Mouse (Mus musculus) hindbrain, embryonic 12.5 days (tissue): Measurements from ENCODE around the gene Cnn1. TPM values are rescaled to one million over a fixed set of nuclear protein-coding genes. Genes with fewer than 3 reads are reported as not detected.
A peak's percentile ranks its signal among the peaks of the same experiment; 100 is the strongest.

Experiments
- ATAC-seq: fragments of 200-750 bp; cut with Nextera tagmentation; 2 replicates; pipeline ENCODE4 v1.8.0; 2017; ENCODE audit warnings: moderate TSS enrichment; ENCODE audit not compliant: low FRiP score
- H3K27ac ChIP-seq: fragments of 300-500 bp; sonication (generic); 2 replicates; pipeline ENCODE4 v1.5.1; 2016; ENCODE audit warnings: mild to moderate bottlenecking
- H3K27me3 ChIP-seq: fragments of 300-500 bp; sonication (generic); 2 replicates; pipeline ENCODE4 v1.6.1; 2016; ENCODE audit warnings: mild to moderate bottlenecking
- H3K36me3 ChIP-seq: fragments of 300-500 bp; sonication (generic); 2 replicates; pipeline ENCODE4 v1.6.1; 2016; ENCODE audit warnings: mild to moderate bottlenecking
- H3K4me1 ChIP-seq: fragments of 300-500 bp; sonication (generic); 2 replicates; pipeline ENCODE4 v1.6.1; 2016
- H3K4me2 ChIP-seq: fragments of 300-500 bp; sonication (generic); replicated peaks from 2 replicates; pipeline ENCODE4 v1.6.1; 2016; ENCODE audit warnings: mild to moderate bottlenecking
- H3K4me3 ChIP-seq: fragments of 300-500 bp; sonication (generic); 2 replicates; pipeline ENCODE4 v1.5.1; 2016; ENCODE audit warnings: mild to moderate bottlenecking
- H3K9ac ChIP-seq: fragments of 300-500 bp; sonication (generic); 2 replicates; pipeline ENCODE4 v1.6.1; 2016; ENCODE audit warnings: mild to moderate bottlenecking, moderate library complexity
- H3K9me3 ChIP-seq: fragments of 300-500 bp; sonication (generic); replicated peaks from 2 replicates; pipeline ENCODE4 v1.6.1; 2016; ENCODE audit warnings: mild to moderate bottlenecking
- WGBS: fragments of 180-500 bp; shearing (Covaris S2); methylation state at CpG from one replicate; pipeline ENCODE4 v1.1.7; 2016; 5-methylcytosine and 5-hydroxymethylcytosine counted together
- polyA plus RNA-seq: library from polyadenylated mRNA; unstranded; fragments of >200 nt; fragmentation: Nextera tagmentation; extraction: Ambion mirVana; gene quantifications from 2 replicates; pipeline ENCODE4 v1.2.1, GENCODE M21; 2016

Gene Cnn1
- polyA plus RNA-seq = 1.9 and 3.1 TPM in 2 replicates

- Histone ChIP-seq H3K36me3 (no peaks in the 10 kb centered on the region), H3K9me3 (no peaks in the 10 kb centered on the region), H3K9ac (no peak within 1 kb of the TSS), H3K27me3 (peaks cover 50% of the 10 kb centered on the region), H3K27ac (no peak within 1 kb of the TSS), H3K4me1 (peaks cover 6% of the 10 kb centered on the region), H3K4me3 (no peak within 1 kb of the TSS), H3K4me2 (no peak within 1 kb of the TSS)
- no peak for ATAC-seq
- WGBS = 9% methylated on average over 14 of the region's 14 CpGs
Measured at GRCm38 (mm10) chr9:22098993-22099696, at the start of gene Cnn1. TSS of gene Cnn1 (plus strand) at chr9:22099216.

DNA sequence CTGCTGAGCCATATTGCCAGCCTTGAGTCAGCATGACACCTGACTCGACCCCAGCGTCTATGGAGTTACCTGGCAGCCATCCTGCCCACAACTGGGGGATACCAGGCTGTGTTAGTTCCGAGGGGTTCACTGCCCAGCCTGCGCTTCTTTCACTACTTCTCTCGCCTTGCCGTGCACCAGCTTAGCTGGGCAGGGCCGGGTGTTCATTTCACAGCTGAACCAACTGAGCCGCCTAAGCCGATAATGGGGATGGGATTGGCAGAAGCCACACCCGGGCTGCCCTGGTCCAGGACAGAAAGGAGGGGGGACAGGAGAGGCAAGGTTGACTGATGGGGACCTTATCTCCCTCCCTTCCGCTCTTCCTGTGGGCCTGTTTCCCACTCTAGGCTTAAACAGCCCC lies 49.7 kb upstream of the Cnn1 start:
- peak overlapping the region; percentile 69 for H3K4me2 ChIP-seq
- no peaks in the 10 kb centered on the region for H3K9me3 ChIP-seq
- peak overlapping the region; percentile 94 for H3K27ac ChIP-seq
- no peaks in the 10 kb centered on the region for H3K36me3 ChIP-seq
- 62% methylated on average over 11 of the region's 11 CpGs for WGBS
- peaks cover 37% of the 10 kb centered on the region for H3K27me3 ChIP-seq
- peaks cover 36% of the 10 kb centered on the region for H3K4me1 ChIP-seq
- ATAC-seq = no peak
- H3K4me3 ChIP-seq = peak overlapping the region; percentile 89
- peak overlapping the region; percentile 97 for H3K9ac ChIP-seq

GRCm38 (mm10) chr9:22049721-22050270 lies 49.2 kb upstream of the Cnn1 start:
- Histone ChIP-seq H3K4me2 (peak overlapping the region; percentile 69), H3K36me3 (no peaks in the 10 kb centered on the region), H3K27me3 (peaks cover 37% of the 10 kb centered on the region), H3K4me1 (peaks cover 41% of the 10 kb centered on the region), H3K9me3 (no peaks in the 10 kb centered on the region), H3K27ac (peak overlapping the region; percentile 94), H3K4me3 (peak overlapping the region; percentile 89), H3K9ac (peak overlapping the region; percentile 97)
- 27% methylated on average over 4 of the region's 4 CpGs for WGBS
- ATAC-seq = 0 out of 2 replicates have a peak, but pooled peaks have one; percentile 2

DNA sequence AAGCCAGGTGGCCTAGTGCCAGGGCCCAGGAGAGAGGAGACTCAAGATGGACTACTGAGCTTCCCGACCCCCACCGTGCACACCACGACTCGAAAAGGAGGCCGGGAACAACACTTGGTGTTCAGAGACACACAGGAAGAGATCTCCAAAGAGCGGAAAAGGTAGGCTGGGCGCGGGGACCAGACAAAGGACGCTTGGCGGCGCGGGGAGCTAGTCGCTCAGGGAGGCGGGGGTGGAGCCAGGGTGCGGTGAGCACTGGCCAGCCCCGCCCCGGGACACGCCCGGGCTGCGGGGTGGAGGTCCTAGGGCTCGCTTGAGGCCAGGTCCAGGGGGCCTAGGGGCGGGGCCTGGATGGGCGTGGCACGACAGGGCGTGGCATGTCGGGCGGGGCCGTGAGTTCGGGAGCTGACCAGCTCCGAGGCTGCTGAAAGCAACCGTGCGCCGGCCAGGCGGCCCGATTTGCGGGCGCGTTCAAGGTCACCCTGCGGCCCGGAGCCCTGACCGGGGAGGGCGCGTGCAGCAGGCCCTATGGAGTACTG lies 48.6 kb upstream of the Cnn1 start:
- WGBS = under 1% methylated on average over 43 of the region's 43 CpGs
- no peaks in the 10 kb centered on the region for H3K9me3 ChIP-seq

DNA sequence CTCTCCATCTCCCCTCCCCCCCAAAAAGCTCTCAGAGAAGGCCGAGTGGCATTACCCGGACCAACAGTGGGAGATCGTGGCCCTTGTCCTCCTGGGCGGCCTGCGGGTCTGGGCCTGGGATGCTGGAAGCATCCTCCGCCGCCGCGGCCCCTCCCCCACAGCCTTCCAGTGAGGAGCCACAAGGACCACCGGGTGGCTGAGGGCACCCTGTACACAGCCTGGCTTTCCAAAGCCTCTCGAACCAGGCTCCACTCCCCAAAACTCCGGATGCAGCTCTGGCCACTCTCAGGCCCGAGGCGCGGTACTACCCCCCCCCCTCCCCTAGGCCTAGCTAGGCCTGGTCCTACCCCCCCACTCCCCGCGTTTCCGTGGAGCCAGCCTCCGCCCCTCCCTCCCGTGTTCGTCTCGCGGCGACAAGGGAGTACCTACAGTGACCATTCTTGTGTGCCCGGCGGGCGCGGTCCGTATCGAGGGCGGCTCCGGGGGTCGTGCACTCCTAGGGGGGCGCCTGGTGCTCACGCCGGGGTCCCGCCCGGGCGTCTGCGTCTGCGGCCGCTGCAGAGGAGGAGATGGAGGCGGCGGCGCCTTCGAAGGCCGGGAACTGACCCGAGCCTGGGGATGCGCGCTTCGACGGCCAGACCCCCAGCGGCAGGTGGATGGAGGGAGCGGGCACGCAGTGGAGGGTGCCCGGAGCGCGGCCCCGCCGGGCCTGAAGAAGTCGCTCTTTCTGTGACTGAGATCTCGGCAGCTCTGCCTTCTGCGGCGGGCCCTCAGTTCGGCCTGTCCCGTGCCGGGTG lies 47.7 kb upstream of the Cnn1 start:
- 0 out of 2 replicates have a peak, but pooled peaks cover under 1% of the 10 kb centered on the region for H3K36me3 ChIP-seq
- peak overlapping the region; percentile 69 for H3K4me2 ChIP-seq
- peak; percentile 44 for ATAC-seq
- H3K27ac ChIP-seq = peak overlapping the region; percentile 94
- H3K9me3 ChIP-seq = no peaks in the 10 kb centered on the region
- H3K4me1 ChIP-seq = peaks cover 43% of the 10 kb centered on the region
- peak overlapping the region; percentile 97 for H3K9ac ChIP-seq
- WGBS = 2% methylated on average over 54 of the region's 67 CpGs
- H3K4me3 ChIP-seq = peak overlapping the region; percentile 89
- H3K27me3 ChIP-seq = peaks cover 49% of the 10 kb centered on the region

More for the DNA sequence above, 48.6 kb upstream of the Cnn1 start:
- H3K27ac ChIP-seq = peak overlapping the region; percentile 94
- H3K36me3 ChIP-seq = no peaks in the 10 kb centered on the region
- H3K27me3 ChIP-seq = peaks cover 41% of the 10 kb centered on the region
- H3K4me2 ChIP-seq = peak overlapping the region; percentile 69
- H3K4me3 ChIP-seq = peak overlapping the region; percentile 89
- H3K4me1 ChIP-seq = peaks cover 43% of the 10 kb centered on the region
- H3K9ac ChIP-seq = peak overlapping the region; percentile 97
- ATAC-seq = peak; percentile 55

- ATAC-seq = peak; percentile 67
Measured at GRCm38 (mm10) chr9:22051958-22052254, 47.1 kb upstream of the Cnn1 start, which contains the start of gene Elavl3. TSS of gene Elavl3 (minus strand) at chr9:22052023.

DNA sequence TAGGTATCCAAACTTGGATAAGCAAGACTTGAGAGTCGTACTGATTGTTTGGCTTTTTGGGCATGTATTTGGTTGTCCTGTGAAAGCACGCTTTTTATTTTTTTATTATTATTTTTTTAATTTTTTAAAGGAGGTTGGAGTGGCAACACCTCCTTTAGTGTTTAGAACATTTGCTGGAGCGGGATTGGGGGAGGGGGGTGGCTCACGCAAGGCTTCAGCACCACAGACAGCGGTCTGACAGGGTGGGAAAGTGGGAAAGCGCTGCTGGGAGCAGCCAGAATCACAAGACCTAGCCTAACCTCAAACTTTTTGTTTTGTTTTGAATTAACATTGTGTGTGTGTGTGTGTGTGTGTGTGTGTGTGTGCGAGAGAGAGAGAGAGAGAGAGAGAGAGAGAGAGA lies 45.4 kb upstream of the Cnn1 start:
- Histone ChIP-seq H3K36me3 (peaks cover 23% of the 10 kb centered on the region), H3K9me3 (no peaks in the 10 kb centered on the region), H3K9ac (no peak overlapping the region), H3K27ac (no peak overlapping the region), H3K4me1 (peaks cover 25% of the 10 kb centered on the region), H3K4me3 (no peak overlapping the region), H3K4me2 (no peak overlapping the region), H3K27me3 (peaks cover 49% of the 10 kb centered on the region)
- WGBS = 36% methylated on average over 6 of the region's 7 CpGs
- no peak for ATAC-seq

More at GRCm38 (mm10) chr9:22051958-22052254, 47.1 kb upstream of the Cnn1 start, which contains the start of gene Elavl3:
- Histone ChIP-seq H3K4me2 (peak within 1 kb of the TSS; percentile 69), H3K4me1 (peaks cover 42% of the 10 kb centered on the region), H3K4me3 (peak within 1 kb of the TSS; percentile 89), H3K9ac (peak within 1 kb of the TSS; percentile 97), H3K36me3 (peaks cover 6% of the 10 kb centered on the region; the same call in 1 of the 2 replicates), H3K27me3 (peaks cover 49% of the 10 kb centered on the region), H3K9me3 (no peaks in the 10 kb centered on the region), H3K27ac (peak within 1 kb of the TSS; percentile 94)
- WGBS = under 1% methylated on average over 17 of the region's 28 CpGs

- Histone ChIP-seq H3K9me3 (0 out of 2 replicates have a peak, but pooled peaks cover 4% of the 10 kb centered on the region), H3K27ac (no peak overlapping the region), H3K36me3 (peaks cover 28% of the 10 kb centered on the region), H3K4me2 (peak overlapping the region; percentile 38), H3K4me3 (peak overlapping the region; percentile 14; the same call in 1 of the 2 replicates), H3K9ac (no peak overlapping the region), H3K4me1 (peaks cover 16% of the 10 kb centered on the region), H3K27me3 (peaks cover 49% of the 10 kb centered on the region)
- 2% methylated on average over 32 of the region's 32 CpGs for WGBS
- ATAC-seq = peak; percentile 20
Measured at GRCm38 (mm10) chr9:22054411-22055076, 44.5 kb upstream of the Cnn1 start.

DNA sequence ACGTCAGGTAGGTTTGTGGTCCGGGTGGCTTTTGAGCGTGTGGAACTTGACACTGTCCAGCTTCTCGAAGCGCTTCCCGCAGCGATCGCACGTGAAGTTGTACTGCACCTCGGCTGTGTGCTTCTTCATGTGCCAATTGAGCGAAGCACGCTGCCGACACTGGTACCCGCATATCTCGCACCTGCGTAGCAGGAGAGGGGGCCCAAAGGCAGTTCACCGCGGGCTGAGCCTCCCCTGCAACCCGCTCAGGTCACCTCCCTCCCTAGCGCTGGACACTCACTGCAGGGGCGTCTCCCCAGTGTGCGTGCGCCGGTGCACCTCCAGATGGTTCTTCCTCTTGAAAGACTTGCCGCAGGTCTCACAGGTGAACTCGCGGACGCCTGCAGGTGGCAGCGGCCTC lies 43.3 kb upstream of the Cnn1 start:
- Histone ChIP-seq H3K9ac (no peak overlapping the region), H3K4me2 (no peak overlapping the region), H3K27ac (no peak overlapping the region), H3K4me1 (peaks cover 12% of the 10 kb centered on the region), H3K4me3 (no peak overlapping the region), H3K27me3 (peaks cover 41% of the 10 kb centered on the region), H3K9me3 (0 out of 2 replicates have a peak, but pooled peaks cover 4% of the 10 kb centered on the region), H3K36me3 (peaks cover 32% of the 10 kb centered on the region)
- 41% methylated on average over 29 of the region's 29 CpGs for whole genome bisulfite sequencing
- ATAC-seq = no peak

GRCm38 (mm10) chr9:22056303-22056910 lies 42.6 kb upstream of the Cnn1 start:
- H3K27me3 ChIP-seq = peaks cover 34% of the 10 kb centered on the region
- no peak overlapping the region for H3K4me2 ChIP-seq
- H3K4me1 ChIP-seq = peaks cover 12% of the 10 kb centered on the region
- ATAC-seq = no peak
- H3K27ac ChIP-seq = no peak overlapping the region
- 82% methylated on average over 9 of the region's 9 CpGs for WGBS
- H3K4me3 ChIP-seq = no peak overlapping the region
- H3K36me3 ChIP-seq = peaks cover 39% of the 10 kb centered on the region
- no peak overlapping the region for H3K9ac ChIP-seq
- H3K9me3 ChIP-seq = 0 out of 2 replicates have a peak, but pooled peaks cover 4% of the 10 kb centered on the region

DNA sequence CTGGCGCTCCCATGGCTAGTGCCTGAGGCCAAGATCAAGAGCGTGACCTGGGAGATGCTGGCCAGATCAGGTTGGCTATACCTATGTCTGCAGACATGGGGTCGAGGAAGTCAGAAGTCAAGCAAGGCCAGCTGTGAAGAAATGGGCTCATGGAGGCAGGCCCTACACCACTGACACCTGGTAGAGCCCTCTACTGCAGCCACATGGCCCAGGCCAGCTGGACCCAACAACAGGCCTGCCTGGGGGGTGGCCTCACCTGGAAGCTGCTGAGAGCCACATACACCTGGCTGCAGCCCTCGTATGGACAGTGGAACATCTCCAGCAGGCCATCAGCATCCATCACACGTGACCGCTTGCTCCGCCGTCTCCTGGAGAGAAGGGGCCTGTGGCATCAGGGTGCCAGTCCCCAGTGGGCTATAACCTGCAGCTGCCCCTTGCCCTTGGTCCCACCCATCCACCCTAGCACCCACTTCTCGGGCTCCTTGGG lies 41.9 kb upstream of the Cnn1 start:
- no peak overlapping the region for H3K9ac ChIP-seq
- no peak overlapping the region for H3K4me3 ChIP-seq
- H3K27me3 ChIP-seq = peaks cover 28% of the 10 kb centered on the region
- H3K4me2 ChIP-seq = no peak overlapping the region
- 0 out of 2 replicates have a peak, but pooled peaks cover 4% of the 10 kb centered on the region for H3K9me3 ChIP-seq
- ATAC-seq = no peak
- peaks cover 11% of the 10 kb centered on the region for H3K4me1 ChIP-seq
- H3K36me3 ChIP-seq = peaks cover 45% of the 10 kb centered on the region
- 94% methylated on average over 9 of the region's 9 CpGs for WGBS
- H3K27ac ChIP-seq = no peak overlapping the region
